Mouse (Mus musculus) MN1 (cell line): Measurements from ENCODE around the gene Glul.

Experiments
- DNase-seq: peaks from one replicate; pipeline ENCODE4 v3.0.0-alpha.2; 2016; ENCODE audit warnings: low spot score

The Glul gene

DNA sequence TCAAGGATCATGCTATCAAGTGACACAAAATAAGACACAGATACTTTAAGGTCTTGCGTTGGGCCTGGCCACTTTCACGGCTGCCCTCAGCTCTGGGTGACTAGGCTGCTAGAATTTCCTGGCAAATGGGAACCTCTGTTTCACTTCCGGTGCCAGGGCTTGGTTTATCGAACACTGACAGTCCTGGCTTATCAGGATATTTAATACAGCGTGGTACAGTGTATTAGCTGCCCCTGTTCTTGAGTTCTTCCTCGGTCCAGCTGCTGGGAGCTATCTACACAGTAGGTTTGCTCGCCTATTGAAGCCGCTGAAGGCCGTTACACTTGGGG lies 10.2 kb downstream of the Glul start:
- no peak for DNase-seq

DNA sequence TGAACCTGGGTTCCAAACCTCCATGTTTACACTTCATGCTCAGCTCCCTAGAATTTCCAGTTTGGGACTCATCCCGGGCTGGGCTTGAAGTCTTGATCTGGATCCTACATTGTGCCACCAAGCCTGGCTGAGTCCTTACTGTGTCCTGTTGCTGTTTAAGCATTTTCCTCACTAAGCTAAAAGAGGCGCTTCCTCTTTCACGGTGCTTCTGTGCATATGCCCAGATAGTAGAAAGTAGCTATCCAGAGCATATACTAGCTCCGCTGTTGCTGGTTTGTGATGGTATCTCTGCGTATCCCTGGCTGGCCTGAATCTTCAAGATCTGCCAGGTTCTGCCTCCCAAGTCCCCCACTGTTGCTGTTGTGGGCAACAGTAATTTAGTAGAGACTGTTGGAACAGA lies 10.7 kb downstream of the Glul start:
- no peak for DNase-seq

DNA sequence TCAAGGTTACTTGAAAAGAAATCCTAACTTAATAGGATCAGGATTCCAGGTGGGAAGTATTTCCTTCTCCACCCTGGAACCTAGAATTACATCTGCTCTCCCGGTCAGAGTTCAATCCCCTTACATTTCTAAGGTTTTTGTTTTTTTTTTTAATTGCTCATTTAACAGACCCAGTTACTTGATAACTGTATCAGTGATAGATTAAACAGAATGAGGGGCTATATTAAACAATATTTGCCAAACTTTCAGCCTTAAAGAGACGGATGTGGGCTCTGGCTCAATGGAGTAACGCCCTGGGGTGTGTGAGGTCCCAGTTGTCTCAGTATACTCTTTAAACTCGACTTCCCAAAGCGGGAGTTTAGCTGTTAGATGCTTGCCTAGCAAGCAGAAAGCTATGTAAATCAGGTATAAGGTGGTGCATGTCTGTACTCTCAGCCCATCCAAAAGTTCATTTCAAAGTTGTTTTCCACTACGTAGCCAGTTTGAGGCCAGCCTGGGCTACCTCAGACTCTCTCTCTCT lies 11.6 kb downstream of the Glul start:
- no peak for DNase-seq

DNA sequence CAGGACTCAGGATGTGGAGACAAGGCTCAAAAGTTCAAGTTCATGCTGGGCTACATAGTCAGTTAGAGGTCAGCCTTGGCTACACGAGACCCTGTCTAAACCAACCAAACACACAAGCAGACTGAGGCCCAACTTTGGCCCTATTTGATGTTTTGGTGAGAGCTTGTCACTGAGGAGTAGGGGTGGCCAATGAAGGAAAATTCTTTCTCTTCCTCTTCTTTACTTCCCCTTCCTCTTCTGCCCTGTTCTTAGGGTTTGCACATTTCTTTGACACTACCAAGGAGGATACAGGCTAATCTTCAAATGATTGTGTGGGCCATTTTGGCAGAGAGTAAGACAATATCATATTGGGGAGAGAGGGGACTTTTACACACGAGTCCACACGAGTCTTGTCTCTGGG lies 14.1 kb downstream of the Glul start:
- DNase-seq: no peak

DNA sequence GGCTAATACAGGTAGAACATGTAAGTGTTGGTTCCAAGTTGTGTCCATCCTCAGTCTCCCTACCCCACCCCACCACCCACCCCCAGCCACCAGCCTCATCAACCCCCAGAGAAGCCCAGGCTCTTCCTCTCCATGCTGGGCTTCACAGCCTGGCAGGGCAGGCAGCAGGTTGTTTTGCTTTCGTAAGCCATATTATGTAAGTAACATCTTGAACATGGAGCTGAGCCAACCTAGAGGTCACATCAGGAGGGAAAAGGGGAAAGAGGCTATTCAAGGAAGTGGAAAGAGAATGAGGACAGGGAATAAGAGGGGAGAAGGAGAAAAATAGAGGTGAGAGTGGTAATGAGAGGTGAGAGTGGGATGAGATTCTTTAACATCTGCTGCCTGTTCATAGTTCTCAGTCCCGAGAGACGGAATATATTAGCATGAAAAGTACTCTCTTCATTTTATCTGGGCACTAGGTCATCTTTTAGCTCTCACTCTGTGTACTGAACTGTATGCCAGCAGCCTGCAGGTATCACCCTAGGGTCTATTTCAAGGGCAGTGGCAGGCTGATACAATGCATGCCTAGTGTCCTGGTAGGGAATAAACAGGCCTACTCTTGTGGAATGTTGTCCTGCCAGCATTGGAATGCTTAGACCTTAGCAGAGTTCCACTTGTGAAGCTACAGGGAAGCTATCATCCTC lies 18.9 kb downstream of the Glul start:
- DNase-seq: no peak

DNA sequence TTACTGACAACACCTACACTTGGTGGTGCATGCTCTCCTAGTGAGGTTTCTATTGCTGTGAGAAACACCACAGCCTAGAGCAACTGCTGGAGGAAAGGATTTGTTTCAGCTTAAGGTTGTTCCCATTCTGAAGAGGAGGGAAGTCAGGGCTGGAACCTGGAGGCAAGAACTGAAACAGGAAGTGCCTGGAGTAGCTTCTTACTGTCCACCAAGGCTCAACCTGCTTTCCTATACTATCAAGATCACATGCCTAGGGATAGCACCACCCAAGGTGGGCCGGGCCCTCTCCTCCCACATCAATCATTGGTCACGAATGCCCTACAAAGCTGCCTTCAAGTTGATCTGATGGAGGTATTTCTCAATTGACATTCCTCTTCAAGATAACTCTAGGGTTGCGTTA lies 21.9 kb downstream of the Glul start:
- DNase-seq: no peak

DNA sequence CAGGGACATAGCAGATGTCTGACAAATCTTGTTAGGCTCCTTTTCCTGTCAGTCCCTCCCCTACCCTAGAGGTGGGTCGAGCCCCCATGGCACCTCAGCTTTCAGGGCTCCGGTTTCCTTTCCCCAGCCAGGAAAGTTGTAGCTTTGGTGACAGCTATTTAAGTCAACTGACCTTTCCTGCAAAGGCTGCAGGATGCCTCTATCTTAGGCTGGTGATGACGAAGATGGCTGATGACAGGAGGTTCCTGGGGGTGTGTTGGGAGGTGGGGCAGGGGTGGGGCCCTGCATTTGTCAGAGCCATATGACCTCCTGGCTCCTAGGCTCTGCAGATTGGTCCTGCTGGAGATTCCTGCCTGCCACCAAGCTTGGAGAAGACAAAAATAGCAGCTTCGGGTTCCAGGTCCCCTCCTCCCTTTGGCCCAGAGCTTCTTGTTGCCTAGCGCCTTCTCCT lies 22.9 kb downstream of the Glul start:
- DNase-seq: no peak

DNA sequence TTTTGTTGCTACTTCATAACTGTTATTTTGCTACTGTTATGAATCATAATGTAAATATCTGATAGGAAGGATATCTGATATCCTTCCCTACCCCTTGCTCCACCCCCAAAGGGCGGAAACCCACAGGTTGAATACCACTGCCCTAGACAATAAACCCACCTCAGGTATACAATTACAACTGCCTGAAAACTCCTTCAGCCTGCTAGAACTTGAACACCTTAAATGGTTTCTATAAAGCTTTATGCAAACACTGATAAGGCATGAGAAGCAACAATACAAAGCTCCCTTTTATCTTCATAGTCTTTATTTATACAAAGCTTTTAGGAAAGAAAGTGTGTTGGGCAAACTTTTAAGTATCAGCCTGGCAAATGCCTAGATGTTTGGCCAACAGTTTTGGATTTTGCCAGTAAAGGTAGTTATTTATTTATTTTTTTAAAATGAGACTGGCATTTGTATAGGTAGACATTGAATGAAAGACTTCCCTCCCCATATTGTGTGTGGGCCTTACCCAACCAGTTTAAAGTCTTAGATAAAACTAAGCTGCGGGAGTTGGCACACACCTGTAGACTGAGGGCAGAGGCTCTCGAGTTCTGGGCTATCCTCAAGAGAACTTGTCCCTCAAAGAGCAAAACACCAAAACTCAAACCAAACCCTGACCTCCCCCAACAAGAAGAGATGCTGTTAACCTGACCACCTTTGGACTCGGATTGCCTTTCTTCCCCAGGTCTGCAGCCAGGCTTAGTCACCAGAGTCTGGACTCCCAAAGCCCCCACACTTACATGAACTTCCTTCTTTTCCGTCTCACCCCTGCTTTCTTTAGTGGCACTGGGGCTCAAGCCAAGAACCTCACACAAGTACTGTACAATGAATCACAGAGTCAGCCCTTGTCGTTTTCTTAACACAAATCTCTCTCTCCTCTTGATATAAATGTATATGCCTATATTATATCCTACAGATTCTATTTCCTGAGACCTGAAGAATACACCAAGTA lies 24.9 kb downstream of the Glul start:
- DNase-seq: no peak

DNA sequence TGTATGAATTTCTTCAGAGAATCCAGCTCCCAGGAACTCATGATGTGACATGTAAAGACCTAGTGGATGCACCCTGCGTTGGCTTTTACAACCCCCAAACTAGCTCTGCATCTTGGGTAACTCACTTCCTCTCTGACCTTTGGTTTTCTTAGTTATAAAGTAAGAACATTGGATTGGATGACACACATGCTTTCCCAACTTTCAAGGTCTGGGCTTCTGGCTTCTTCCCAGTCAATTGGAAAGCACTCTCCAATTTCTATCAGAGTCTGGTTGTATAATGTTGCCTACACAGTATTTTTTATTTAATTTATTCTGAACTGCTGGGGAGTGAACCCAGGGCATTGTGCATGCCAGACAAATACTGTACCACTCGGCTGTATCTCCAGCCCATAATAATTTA lies 30.7 kb downstream of the Glul start:
- DNase-seq: no peak

DNA sequence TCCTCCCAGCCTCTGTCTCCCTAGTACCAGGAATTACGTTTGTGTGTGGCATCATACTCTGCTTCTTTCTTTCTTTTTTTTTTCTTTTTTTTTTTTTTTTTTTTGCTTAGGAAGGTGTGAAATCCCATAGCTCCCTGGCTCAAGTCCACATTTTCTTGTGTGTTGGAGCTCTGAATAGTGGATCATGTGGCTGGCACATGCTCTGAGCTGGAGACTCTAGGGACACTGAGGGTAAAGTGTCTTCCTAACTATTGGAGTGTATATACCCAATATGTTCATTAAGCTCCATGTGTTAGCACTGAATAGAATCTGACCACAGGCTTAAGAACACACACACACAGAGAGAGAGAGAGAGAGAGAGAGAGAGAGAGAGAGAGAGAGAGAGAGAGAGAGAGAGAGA lies 34.0 kb downstream of the Glul start:
- DNase-seq: no peak

DNA sequence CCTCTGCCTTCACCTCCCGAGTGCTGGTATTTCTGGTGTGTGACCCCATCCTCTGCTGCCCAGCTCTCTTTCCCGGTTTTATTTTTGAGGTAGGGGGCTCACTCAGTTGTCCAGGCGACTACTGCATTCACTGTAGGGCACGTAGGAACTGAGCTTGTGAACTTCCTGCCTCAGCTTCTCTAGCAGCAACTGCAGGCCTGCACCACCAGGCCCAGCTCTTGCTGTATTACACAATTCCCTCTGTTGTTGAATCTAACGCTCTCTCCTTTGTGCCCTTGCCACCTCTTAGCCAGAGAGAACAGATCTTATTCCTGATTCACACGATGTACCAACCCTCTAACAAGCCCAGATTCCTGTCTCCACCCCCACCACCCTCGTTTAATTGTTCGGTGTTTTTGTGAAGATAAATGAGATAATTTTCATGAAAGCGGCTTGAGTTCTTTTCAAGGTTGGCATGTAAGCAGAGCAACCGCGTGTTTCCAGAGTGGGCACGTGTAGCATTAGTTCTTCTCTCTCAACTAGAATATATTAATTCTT lies 36.2 kb downstream of the Glul start:
- no peak for DNase-seq

DNA sequence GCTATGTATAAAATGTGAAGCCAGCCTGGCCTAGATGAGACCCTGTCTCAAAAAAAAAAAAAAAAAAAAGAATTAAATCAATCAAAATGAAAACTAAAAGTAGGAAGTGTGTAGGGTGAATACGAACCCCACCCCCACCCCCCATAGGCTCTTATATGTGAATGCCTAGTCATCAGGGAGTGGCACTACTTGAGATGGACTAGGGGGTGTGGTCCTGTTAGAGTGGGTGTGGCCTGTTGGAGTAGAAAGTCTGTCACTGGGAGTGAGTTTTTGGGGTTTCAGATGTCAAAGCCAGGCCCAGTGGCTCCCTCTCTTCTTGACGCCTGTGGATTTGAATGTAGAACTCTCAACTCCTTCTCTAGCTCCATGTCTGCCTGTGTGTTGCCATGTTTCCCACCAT lies 37.3 kb downstream of the Glul start:
- DNase-seq: no peak

DNA sequence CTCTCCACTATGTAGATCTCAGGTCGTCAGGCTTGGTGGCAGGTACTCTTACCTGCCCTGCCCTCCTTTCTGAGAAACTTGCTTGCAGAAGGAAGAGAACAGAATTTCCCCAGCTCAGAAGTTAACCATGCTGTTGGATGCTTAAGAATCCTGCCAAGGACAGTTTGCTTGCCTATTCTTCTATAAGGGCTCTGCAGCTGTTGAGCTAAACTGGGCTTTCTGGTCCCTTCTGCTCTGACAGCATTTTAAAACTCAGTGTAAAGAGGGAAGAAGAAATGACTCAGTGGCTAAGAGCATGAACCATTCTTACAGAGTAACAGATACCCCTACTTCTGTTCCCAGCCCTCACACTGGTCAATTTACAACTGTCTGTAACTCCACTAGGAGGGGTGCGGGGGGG lies 41.2 kb downstream of the Glul start:
- DNase-seq: no peak

DNA sequence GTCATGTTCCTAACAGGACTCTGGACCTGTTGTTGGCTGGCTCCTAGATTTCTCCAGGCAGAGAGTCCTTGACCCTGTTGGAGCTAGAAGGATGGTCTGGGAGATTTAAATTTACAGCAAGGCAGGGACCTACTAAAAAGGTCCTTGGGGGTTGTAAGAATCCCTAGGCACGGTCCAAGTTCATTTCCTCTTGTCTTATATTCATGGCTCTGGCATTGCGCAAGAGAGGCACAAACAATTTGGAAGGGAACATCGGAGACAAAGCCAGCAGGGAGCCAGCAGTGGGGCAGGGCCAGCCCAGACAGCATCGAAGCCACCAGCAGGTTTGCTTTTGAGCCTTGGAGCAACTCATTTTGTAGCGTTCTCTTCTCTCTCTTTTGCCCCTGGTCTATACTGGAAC lies 45.4 kb downstream of the Glul start:
- DNase-seq: no peak

DNA sequence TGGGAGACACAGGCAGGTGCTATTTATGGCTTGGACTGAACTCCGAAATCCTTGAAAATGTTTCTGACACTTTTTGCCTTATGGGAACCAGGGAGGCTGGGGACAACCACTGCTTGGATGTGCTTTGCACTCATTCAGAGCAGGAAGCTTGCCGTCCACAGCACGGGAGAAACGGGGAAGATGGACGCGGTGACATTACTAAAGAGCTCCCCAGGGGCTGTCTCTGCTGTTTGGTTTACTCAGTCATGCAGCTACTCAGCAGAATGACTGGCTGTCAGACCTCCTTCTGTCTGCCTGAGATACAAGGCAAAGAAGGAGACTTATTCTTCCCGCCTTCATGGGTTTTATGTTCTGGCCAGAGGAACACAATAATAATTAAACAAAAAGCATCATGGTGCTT lies 47.2 kb downstream of the Glul start:
- no peak for DNase-seq

DNA sequence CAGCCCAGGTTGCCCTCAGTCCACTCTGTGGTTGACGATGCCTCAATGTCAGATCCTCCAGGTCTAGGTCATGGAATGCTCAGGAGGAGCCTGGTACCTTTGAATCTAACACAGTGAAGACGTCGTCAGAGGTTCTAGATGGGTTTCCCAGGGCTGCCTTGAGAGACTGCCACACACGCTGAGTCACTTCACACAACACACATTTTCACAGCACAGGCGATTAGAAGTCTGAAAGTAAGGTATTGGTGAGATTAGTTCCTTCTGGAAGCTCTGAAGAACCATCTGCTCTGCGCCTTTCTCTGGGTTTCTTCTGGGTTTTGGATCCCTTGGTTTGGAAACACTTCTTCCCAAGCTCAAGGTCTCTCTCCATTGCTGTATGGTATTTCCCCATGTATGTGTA lies 48.1 kb downstream of the Glul start:
- no peak for DNase-seq

DNA sequence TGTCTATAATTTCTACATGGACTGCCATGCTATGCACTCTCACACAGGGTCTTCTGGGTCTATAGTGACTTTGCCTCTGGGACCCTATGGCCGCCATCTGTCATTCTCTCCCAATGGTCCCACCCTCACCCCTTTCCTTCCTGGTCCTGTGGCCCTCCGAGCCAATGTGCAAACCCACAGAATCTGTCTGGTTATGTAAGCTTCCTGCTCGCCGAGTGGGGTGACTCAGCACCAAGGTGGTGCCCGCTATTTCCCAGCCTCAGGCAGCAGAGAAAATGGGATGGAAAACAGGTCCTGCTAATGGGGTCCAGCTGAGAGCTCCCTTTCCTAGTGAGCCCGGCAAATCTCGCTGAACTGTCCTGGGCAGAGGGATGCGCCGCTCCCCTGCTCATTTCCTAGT lies 53.5 kb downstream of the Glul start:
- DNase-seq: no peak

DNA sequence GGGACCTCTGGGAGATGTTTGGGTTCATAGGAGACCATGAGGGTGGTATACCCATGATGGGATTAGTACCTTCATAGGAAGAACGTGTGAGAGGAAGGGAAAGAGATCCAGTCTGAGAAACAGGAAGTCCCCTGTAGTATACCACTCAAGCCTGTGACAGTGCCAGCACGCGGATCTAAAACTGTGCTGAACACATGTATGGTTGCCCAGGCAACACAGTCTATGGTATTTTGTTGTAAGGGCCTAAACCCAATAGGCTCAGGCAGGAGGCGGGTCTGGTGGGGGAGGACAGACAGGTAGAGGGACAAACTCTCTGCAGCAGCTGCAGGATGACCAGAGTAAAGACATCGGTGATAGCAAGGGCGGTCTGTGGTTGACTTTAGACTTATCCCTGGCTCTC lies 54.1 kb downstream of the Glul start:
- no peak for DNase-seq

DNA sequence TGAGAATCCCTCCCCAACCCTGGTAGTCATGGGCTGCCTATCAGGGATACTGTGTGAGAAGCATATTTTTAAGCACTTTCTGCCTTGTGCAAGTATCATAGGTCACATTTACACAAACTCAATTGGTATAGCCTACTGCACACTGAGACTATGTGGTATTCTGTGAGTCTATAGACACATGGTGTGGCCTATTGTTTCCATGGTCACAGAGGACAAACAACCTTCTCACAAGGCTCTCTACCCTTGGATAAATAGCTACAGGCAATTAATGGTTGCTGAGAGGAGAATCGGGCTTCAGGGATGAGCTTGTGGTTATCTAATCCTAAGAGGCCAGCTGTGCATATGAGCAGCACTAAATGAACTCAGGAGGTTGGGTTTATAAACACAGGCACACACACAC lies 58.1 kb downstream of the Glul start:
- DNase-seq: no peak
